Mouse (Mus musculus) cerebellum, adult 9-10 months (tissue): Measurements from ENCODE around the gene Bola1.
"Not testable (repeated sequence)": the region's sequence is repeated elsewhere in the genome, so short reads cannot be mapped to it uniquely, and the experiment has no call there.

ENCODE experiments used
- DNase-seq: peaks from one replicate; pipeline ENCODE4 v3.0.0; 2022

The Bola1 gene

GRCm38 (mm10) chr3:96246427-96246856, 26.9 kb upstream of the Bola1 start, which contains the start of gene Hist2h3c1:
TSS of gene Hist2h3c1 (plus strand) at chr3:96246685.
- DNase-seq = not testable (repeated sequence)

GRCm38 (mm10) chr3:96246018-96246417, 26.5 kb upstream of the Bola1 start:
- DNase-seq = not testable (repeated sequence)

GRCm38 (mm10) chr3:96245003-96245886, 25.7 kb upstream of the Bola1 start, which contains the start of gene Hist2h2aa1:
TSS of gene Hist2h2aa1 (plus strand) at chr3:96245497.
- peak; percentile 92 for DNase-seq

GRCm38 (mm10) chr3:96243921-96244572, 24.5 kb upstream of the Bola1 start:
- DNase-seq = no peak

GRCm38 (mm10) chr3:96240799-96241197, 21.3 kb upstream of the Bola1 start:
- no peak for DNase-seq

GRCm38 (mm10) chr3:96239949-96240798, 20.7 kb upstream of the Bola1 start, which contains the start of gene Hist2h2aa2:
TSS of gene Hist2h2aa2 (minus strand) at chr3:96240276.
- DNase-seq = peak; percentile 96

- peak; percentile 68 for DNase-seq
Measured at GRCm38 (mm10) chr3:96238954-96239793, 19.7 kb upstream of the Bola1 start, which contains the start of gene Hist2h3c2. TSS of gene Hist2h3c2 (minus strand) at chr3:96239127.

- no peak for DNase-seq
Measured at GRCm38 (mm10) chr3:96237904-96238511, 18.5 kb upstream of the Bola1 start.

- no peak for DNase-seq
Measured at GRCm38 (mm10) chr3:96237335-96237903, 17.9 kb upstream of the Bola1 start.

- no peak for DNase-seq
Measured at GRCm38 (mm10) chr3:96236834-96237334, 17.4 kb upstream of the Bola1 start.

GRCm38 (mm10) chr3:96235836-96236235, 16.3 kb upstream of the Bola1 start:
- no peak for DNase-seq

GRCm38 (mm10) chr3:96234914-96235313, 15.4 kb upstream of the Bola1 start:
- DNase-seq = no peak

GRCm38 (mm10) chr3:96231758-96232120, 12.2 kb upstream of the Bola1 start:
- no peak for DNase-seq

- DNase-seq = no peak
Measured at GRCm38 (mm10) chr3:96230910-96231757, 11.6 kb upstream of the Bola1 start.

GRCm38 (mm10) chr3:96230404-96230803, 10.9 kb upstream of the Bola1 start:
- no peak for DNase-seq

GRCm38 (mm10) chr3:96228828-96229227, 9.3 kb upstream of the Bola1 start:
- no peak for DNase-seq

- DNase-seq = peak; percentile 12
Measured at GRCm38 (mm10) chr3:96226695-96227648, 7.5 kb upstream of the Bola1 start.

GRCm38 (mm10) chr3:96225421-96225820, 5.9 kb upstream of the Bola1 start:
- peak; percentile 18 for DNase-seq

GRCm38 (mm10) chr3:96222774-96223173, 3.3 kb upstream of the Bola1 start:
- DNase-seq = peak; percentile 59
